Mouse (Mus musculus): ENCODE measurements at regions not wholly inside any gene's neighbourhood (a gene's known extent, or its start where the extent isn't known, plus 50 kb on each side); places are given as distances from the start of the nearest gene placed in this dataset.

GRCm38 (mm10) chr2:72628626-72629470 is 152.9 kb downstream of the Cdca7 start:
- H3K4me2 ChIP-seq (ENCODE audit: low read depth, low read length): peak overlapping the region; percentile 8; the same call in 1 of the 2 replicates
- H3K9ac ChIP-seq (ENCODE audit: low read length): no peak overlapping the region
- no peak overlapping the region for H3K4me3 ChIP-seq (ENCODE audit: low read length)
- no peak for ATAC-seq (replicated peaks; ENCODE audit: extremely low read depth, insufficient read depth, low FRiP score)
- H3K36me3 ChIP-seq (ENCODE audit: control insufficient read depth, insufficient read depth): no peaks in the 10 kb centered on the region
- H3K4me1 ChIP-seq (ENCODE audit: control insufficient read depth, insufficient read depth, low read length): peaks cover 12% of the 10 kb centered on the region
- no peaks in the 10 kb centered on the region for H3K9me3 ChIP-seq (replicated peaks; ENCODE audit: control insufficient read depth, low read length)
- H3K27ac ChIP-seq (ENCODE audit: low read length): no peak overlapping the region
- H3K27me3 ChIP-seq (ENCODE audit: control insufficient read depth, insufficient read depth, low read length): no peaks in the 10 kb centered on the region
- 43% methylated on average over 16 of the region's 16 CpGs for WGBS

DNA sequence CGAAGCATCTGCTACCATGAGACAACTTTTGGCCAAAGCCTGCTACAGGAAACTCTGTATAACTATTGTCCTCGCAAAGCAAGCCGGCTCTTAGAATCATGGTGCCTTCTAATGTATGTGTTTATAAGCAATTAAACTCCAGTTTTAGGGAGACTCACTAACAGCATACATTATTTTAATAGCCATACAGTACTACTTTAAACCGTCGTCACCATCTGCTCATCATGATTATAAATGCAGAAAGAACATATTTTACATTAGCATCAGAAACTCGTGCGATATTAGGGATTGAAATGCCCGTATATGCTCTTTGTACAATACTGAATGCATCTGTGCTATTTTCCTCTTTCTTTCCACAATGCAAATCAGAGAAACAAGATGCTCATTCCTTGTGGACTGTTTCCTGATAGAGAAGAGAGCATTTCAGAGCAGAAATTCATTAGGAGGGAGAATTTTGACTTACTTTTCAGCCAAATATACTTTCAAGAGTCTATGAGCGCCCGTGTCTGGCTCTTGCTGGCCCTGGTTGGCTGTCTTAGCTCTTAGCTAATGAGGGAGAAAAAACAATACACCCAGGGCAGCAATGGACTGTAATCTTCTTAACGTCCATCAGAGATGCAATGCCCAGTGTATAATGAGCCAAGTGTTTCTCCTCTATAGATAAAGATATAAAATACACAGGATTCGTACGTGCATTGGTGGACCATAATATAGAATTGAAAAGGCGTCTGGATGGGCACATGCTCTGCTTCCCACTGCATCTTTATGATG is 153.9 kb downstream of the Cdca7 start:
- no peak overlapping the region for H3K4me2 ChIP-seq (ENCODE audit: low read depth, low read length)
- no peak for ATAC-seq (replicated peaks; ENCODE audit: extremely low read depth, insufficient read depth, low FRiP score)
- no peak overlapping the region for H3K9ac ChIP-seq (ENCODE audit: low read length)
- no peaks in the 10 kb centered on the region for H3K36me3 ChIP-seq (ENCODE audit: control insufficient read depth, insufficient read depth)
- 83% methylated on average over 14 of the region's 14 CpGs for WGBS
- no peak overlapping the region for H3K4me3 ChIP-seq (ENCODE audit: low read length)
- H3K27me3 ChIP-seq (ENCODE audit: control insufficient read depth, insufficient read depth, low read length): no peaks in the 10 kb centered on the region
- no peak overlapping the region for H3K27ac ChIP-seq (ENCODE audit: low read length)
- H3K9me3 ChIP-seq (replicated peaks; ENCODE audit: control insufficient read depth, low read length): no peaks in the 10 kb centered on the region
- peaks cover 12% of the 10 kb centered on the region for H3K4me1 ChIP-seq (ENCODE audit: control insufficient read depth, insufficient read depth, low read length)

DNA sequence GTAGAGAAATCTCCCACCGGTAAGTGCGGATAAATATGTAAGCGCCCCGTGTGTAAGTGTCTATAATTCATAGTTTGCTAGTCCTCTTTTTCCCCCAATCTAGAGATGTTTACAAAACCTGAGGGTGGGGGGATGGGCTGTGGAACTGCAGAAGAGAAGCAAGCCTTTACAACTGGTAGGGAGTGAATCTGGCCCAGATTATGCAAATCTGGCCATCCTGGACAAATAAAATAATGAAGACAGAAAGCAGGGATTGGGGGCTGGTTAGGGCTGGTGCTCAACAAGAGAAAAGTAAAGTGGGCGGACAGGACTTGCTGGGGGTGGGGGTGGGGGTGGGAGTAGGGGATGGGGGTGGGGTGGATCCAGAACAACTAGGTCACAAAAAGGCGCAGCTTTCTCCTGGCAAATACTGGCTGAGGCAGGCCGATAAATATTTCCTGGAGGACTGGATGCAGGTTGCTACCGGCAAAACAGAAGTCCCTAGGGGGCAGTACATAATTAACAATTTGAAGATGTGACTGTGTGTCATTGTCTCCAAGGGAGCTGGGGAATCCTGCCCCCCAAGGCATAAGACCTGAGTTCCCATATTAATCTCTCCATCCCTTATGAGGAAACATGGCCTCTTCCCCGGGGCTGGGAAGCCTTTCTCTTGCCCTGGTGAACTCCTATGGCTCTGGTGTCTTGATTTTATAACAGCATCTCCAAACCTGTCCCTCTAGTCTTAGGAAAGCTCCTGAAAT is 162.1 kb downstream of the Cdca7 start:
- Histone ChIP-seq H3K4me3 (ENCODE audit: low read length) (no peak overlapping the region), H3K9me3 (replicated peaks; ENCODE audit: control insufficient read depth, low read length) (peaks cover 3% of the 10 kb centered on the region; the same call in 1 of the 2 replicates), H3K4me1 (ENCODE audit: control insufficient read depth, insufficient read depth, low read length) (peaks cover 7% of the 10 kb centered on the region; the same call in 1 of the 2 replicates), H3K4me2 (ENCODE audit: low read depth, low read length) (no peak overlapping the region), H3K27me3 (ENCODE audit: control insufficient read depth, insufficient read depth, low read length) (no peaks in the 10 kb centered on the region), H3K9ac (ENCODE audit: low read length) (no peak overlapping the region), H3K36me3 (ENCODE audit: control insufficient read depth, insufficient read depth) (no peaks in the 10 kb centered on the region), H3K27ac (ENCODE audit: low read length) (no peak overlapping the region)
- WGBS: 61% methylated on average over 9 of the region's 9 CpGs
- ATAC-seq (replicated peaks; ENCODE audit: extremely low read depth, insufficient read depth, low FRiP score): no peak

DNA sequence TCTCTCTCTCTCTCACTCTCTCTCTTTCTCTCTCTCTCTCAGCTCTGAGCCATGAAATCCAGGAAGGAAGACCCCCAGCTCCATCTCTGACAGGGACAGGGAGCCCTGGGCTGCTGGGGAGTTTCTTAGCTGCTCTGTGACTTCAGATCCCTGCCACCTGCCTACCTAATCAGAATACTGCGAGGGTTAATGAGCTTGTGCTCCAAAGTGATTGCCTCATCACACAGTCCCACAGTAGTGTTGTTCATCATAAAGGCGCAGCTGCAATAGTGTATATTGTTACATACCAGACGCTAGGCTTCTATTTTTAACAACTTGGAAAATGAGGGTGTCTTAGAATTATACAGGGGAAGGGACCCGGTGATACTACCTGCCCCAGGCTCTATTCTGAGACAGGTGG is 163.1 kb downstream of the Cdca7 start:
- Histone ChIP-seq H3K27me3 (ENCODE audit: control insufficient read depth, insufficient read depth, low read length) (no peaks in the 10 kb centered on the region), H3K9me3 (replicated peaks; ENCODE audit: control insufficient read depth, low read length) (peaks cover 3% of the 10 kb centered on the region; the same call in 1 of the 2 replicates), H3K27ac (ENCODE audit: low read length) (no peak overlapping the region), H3K4me1 (ENCODE audit: control insufficient read depth, insufficient read depth, low read length) (peaks cover 7% of the 10 kb centered on the region; the same call in 1 of the 2 replicates), H3K36me3 (ENCODE audit: control insufficient read depth, insufficient read depth) (no peaks in the 10 kb centered on the region), H3K4me3 (ENCODE audit: low read length) (no peak overlapping the region), H3K9ac (ENCODE audit: low read length) (no peak overlapping the region), H3K4me2 (ENCODE audit: low read depth, low read length) (no peak overlapping the region)
- 41% methylated on average over 4 of the region's 4 CpGs for WGBS
- no peak for ATAC-seq (replicated peaks; ENCODE audit: extremely low read depth, insufficient read depth, low FRiP score)

GRCm38 (mm10) chr2:72641228-72641627 is 165.3 kb downstream of the Cdca7 start:
- ATAC-seq (replicated peaks; ENCODE audit: extremely low read depth, insufficient read depth, low FRiP score): no peak
- H3K9me3 ChIP-seq (replicated peaks; ENCODE audit: control insufficient read depth, low read length): peaks cover 3% of the 10 kb centered on the region; the same call in 1 of the 2 replicates

DNA sequence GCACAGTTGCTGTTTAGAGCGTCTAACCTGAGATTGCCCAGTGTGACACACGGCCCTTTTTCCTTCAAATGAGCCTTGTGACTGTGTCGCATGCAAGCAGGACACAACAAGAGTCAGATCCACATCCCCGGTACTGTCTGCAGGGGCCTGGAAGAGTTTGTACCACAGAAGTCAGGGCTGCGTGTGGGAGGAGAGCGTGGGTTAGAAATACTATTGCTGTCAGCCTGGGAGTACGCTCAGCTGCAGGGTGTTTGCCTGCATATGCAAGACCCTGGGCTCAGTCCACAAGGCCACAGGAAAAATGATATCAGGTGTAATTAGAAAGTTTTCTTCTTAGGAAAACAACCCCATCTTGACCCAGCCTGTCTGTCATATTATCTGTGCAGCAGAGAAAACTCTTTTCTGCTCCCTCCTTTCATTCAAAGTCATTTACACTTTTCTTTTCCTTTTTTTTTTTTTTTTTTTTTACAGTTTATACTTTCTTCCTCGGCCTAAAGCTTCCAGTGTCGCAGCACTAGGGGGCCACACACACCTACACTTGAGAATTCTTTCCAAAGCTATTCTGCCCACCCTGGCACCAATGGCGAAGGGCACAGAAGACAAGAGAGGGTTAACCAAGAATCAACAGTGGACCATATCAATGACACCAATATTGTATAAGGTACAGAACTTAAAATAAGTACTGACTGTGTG is 168.3 kb downstream of the Cdca7 start:
- no peaks in the 10 kb centered on the region for H3K36me3 ChIP-seq (ENCODE audit: control insufficient read depth, insufficient read depth)
- H3K9me3 ChIP-seq (replicated peaks; ENCODE audit: control insufficient read depth, low read length): peaks cover 3% of the 10 kb centered on the region; the same call in 1 of the 2 replicates
- no peak overlapping the region for H3K4me3 ChIP-seq (ENCODE audit: low read length)
- H3K4me1 ChIP-seq (ENCODE audit: control insufficient read depth, insufficient read depth, low read length): peaks cover 3% of the 10 kb centered on the region; the same call in 1 of the 2 replicates
- ATAC-seq (replicated peaks; ENCODE audit: extremely low read depth, insufficient read depth, low FRiP score): no peak
- 70% methylated on average over 10 of the region's 10 CpGs for WGBS
- H3K4me2 ChIP-seq (ENCODE audit: low read depth, low read length): no peak overlapping the region
- no peak overlapping the region for H3K9ac ChIP-seq (ENCODE audit: low read length)
- no peaks in the 10 kb centered on the region for H3K27me3 ChIP-seq (ENCODE audit: control insufficient read depth, insufficient read depth, low read length)
- H3K27ac ChIP-seq (ENCODE audit: low read length): no peak overlapping the region

More at GRCm38 (mm10) chr2:72641228-72641627, 165.3 kb downstream of the Cdca7 start:
- H3K36me3 ChIP-seq (ENCODE audit: control insufficient read depth, insufficient read depth): no peaks in the 10 kb centered on the region
- H3K4me3 ChIP-seq (ENCODE audit: low read length): no peak overlapping the region
- H3K9ac ChIP-seq (ENCODE audit: low read length): no peak overlapping the region
- no peaks in the 10 kb centered on the region for H3K27me3 ChIP-seq (ENCODE audit: control insufficient read depth, insufficient read depth, low read length)
- H3K27ac ChIP-seq (ENCODE audit: low read length): no peak overlapping the region
- no peak overlapping the region for H3K4me2 ChIP-seq (ENCODE audit: low read depth, low read length)
- 0 out of 2 replicates have a peak, but pooled peaks cover 3% of the 10 kb centered on the region for H3K4me1 ChIP-seq (ENCODE audit: control insufficient read depth, insufficient read depth, low read length)

GRCm38 (mm10) chr2:72647642-72648041 is 171.7 kb downstream of the Cdca7 start:
- Histone ChIP-seq H3K9ac (ENCODE audit: low read length) (no peak overlapping the region), H3K4me3 (ENCODE audit: low read length) (no peak overlapping the region), H3K27ac (ENCODE audit: low read length) (no peak overlapping the region), H3K36me3 (ENCODE audit: control insufficient read depth, insufficient read depth) (no peaks in the 10 kb centered on the region), H3K4me1 (ENCODE audit: control insufficient read depth, insufficient read depth, low read length) (peaks cover 3% of the 10 kb centered on the region; the same call in 1 of the 2 replicates), H3K4me2 (ENCODE audit: low read depth, low read length) (no peak overlapping the region), H3K27me3 (ENCODE audit: control insufficient read depth, insufficient read depth, low read length) (no peaks in the 10 kb centered on the region), H3K9me3 (replicated peaks; ENCODE audit: control insufficient read depth, low read length) (no peaks in the 10 kb centered on the region)
- WGBS: 56% methylated on average over 5 of the region's 5 CpGs
- ATAC-seq (replicated peaks; ENCODE audit: extremely low read depth, insufficient read depth, low FRiP score): no peak

DNA sequence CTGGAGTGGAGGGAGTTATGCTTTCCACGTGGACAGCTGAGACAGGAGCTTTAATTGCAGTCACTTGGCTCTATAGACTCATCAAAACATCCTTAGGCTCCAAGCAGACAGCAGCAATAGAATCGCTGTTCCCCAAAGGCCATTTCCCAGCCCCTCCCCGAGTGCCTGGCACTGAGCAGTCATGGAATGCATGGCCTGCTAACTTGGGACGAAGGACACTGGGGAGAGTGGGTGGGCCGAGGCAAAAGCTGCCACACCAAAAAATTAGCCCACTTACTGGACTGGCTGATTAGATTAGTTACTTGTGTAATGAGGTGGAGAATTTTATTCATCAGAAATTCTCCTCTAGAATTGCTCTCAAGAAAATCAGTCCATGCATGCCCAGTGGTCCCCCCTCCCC is 172.3 kb downstream of the Cdca7 start:
- H3K4me2 ChIP-seq (ENCODE audit: low read depth, low read length): no peak overlapping the region
- H3K4me3 ChIP-seq (ENCODE audit: low read length): no peak overlapping the region
- no peaks in the 10 kb centered on the region for H3K9me3 ChIP-seq (replicated peaks; ENCODE audit: control insufficient read depth, low read length)
- H3K27ac ChIP-seq (ENCODE audit: low read length): no peak overlapping the region
- 42% methylated on average over 5 of the region's 5 CpGs for WGBS
- ATAC-seq (replicated peaks; ENCODE audit: extremely low read depth, insufficient read depth, low FRiP score): no peak
- H3K9ac ChIP-seq (ENCODE audit: low read length): no peak overlapping the region
- no peaks in the 10 kb centered on the region for H3K36me3 ChIP-seq (ENCODE audit: control insufficient read depth, insufficient read depth)
- peaks cover 3% of the 10 kb centered on the region; the same call in 1 of the 2 replicates for H3K4me1 ChIP-seq (ENCODE audit: control insufficient read depth, insufficient read depth, low read length)
- H3K27me3 ChIP-seq (ENCODE audit: control insufficient read depth, insufficient read depth, low read length): no peaks in the 10 kb centered on the region

All from heart, embryonic 16.5 days (tissue).